Mouse (Mus musculus) CH12.LX (cell line): ENCODE data around the gene Tmem30c. TPM values are rescaled to one million over a fixed set of nuclear protein-coding genes. Genes with fewer than 3 reads are reported as not detected.

Experiments used
- DNase-seq: peaks from one replicate; pipeline ENCODE4 v3.0.0-alpha.2; 2013; ENCODE audit errors: extremely low read depth
- H3K27ac ChIP-seq: 2 replicates; pipeline ENCODE4 v1.5.1; 2012; ENCODE audit warnings: low read depth, mild to moderate bottlenecking, control low read depth, moderate library complexity; ENCODE audit not compliant: insufficient read depth
- H3K27me3 ChIP-seq: replicated peaks from 2 replicates; pipeline ENCODE3; 2012; ENCODE audit warnings: inconsistent platforms
- H3K36me3 ChIP-seq, 2 experiments: replicated peaks in 1 of 2; 2 replicates each; pipeline versions ENCODE3 to v1.6.1; 2012; ENCODE audit warnings: inconsistent platforms in 1 of 2, low read length in 1 of 2, mild to moderate bottlenecking in 1 of 2, mixed read lengths in 1 of 2, moderate library complexity in 1 of 2; ENCODE audit not compliant: control insufficient read depth in 1 of 2, insufficient read depth in 1 of 2
- H3K4me1 ChIP-seq, 2 experiments: 2 replicates each; pipeline ENCODE4 v1.6.1; 2012; ENCODE audit warnings: inconsistent platforms in 1 of 2, moderate library complexity in 1 of 2; ENCODE audit not compliant: insufficient read depth in 2 of 2, control insufficient read depth in 1 of 2
- H3K4me2 ChIP-seq: 2 replicates; pipeline ENCODE4 v1.6.1; 2012; ENCODE audit warnings: low read depth, mild to moderate bottlenecking, control low read depth; ENCODE audit not compliant: poor library complexity, insufficient read depth, severe bottlenecking
- H3K4me3 ChIP-seq, 3 experiments: fragments of 150-350 bp in 1 of 3; sonication (generic) in 1 of 3; replicated peaks in 1 of 3; 2 replicates each; pipeline versions ENCODE3 to v1.5.1; 2011 to 2012; ENCODE audit warnings: low read depth in 2 of 3, low read length in 2 of 3, mild to moderate bottlenecking in 2 of 3, moderate library complexity in 2 of 3, control low read depth in 1 of 3, improper control_type of control experiment in 1 of 3, inconsistent platforms in 1 of 3, mixed read lengths in 1 of 3; ENCODE audit not compliant: poor library complexity in 1 of 3
- H3K79me2 ChIP-seq: replicated peaks from 2 replicates; pipeline ENCODE4 v1.6.1; 2012; ENCODE audit warnings: mild to moderate bottlenecking, moderate library complexity; ENCODE audit not compliant: control insufficient read depth, poor library complexity, insufficient read depth, severe bottlenecking; ENCODE audit errors: extremely low read depth
- H3K9ac ChIP-seq: 2 replicates; pipeline ENCODE4 v1.6.1; 2012; ENCODE audit warnings: low read depth, mild to moderate bottlenecking, control low read depth, moderate library complexity; ENCODE audit not compliant: insufficient read depth
- H3K9me3 ChIP-seq: replicated peaks from 2 replicates; pipeline ENCODE3; 2012; ENCODE audit warnings: low read length, inconsistent platforms, mixed read lengths
- CHD2 ChIP-seq: IDR thresholded peaks from 2 replicates; pipeline ENCODE4 v1.6.1; 2011; ENCODE audit warnings: low read length, improper control_type of control experiment
- E2F4 ChIP-seq: IDR thresholded peaks from 2 replicates; pipeline ENCODE4 v1.6.1; 2011; ENCODE audit warnings: low read depth, low read length, improper control_type of control experiment; ENCODE audit not compliant: insufficient replicate concordance
- EP300 ChIP-seq: IDR thresholded peaks from 2 replicates; pipeline ENCODE4 v1.6.1; 2011; ENCODE audit warnings: low read length, improper control_type of control experiment
- GABPA ChIP-seq: IDR thresholded peaks from 2 replicates; pipeline ENCODE4 v1.6.1; 2012; ENCODE audit warnings: low read depth, low read length, improper control_type of control experiment, inconsistent platforms; ENCODE audit not compliant: insufficient replicate concordance
- HCFC1 ChIP-seq: IDR thresholded peaks from 2 replicates; pipeline ENCODE4 v1.6.1; 2012; ENCODE audit warnings: low read depth, mild to moderate bottlenecking, inconsistent platforms, low read length, improper control_type of control experiment
- IRF4 ChIP-seq: IDR thresholded peaks from 2 replicates; pipeline ENCODE4 v1.6.1; 2014; ENCODE audit warnings: low read depth, mild to moderate bottlenecking, inconsistent platforms, low read length, improper control_type of control experiment
- JUN ChIP-seq: IDR thresholded peaks from 2 replicates; pipeline ENCODE4 v1.6.1; 2011; ENCODE audit warnings: low read depth, mild to moderate bottlenecking, low read length, improper control_type of control experiment, moderate library complexity; ENCODE audit not compliant: insufficient read depth
- JUND ChIP-seq: conservative IDR thresholded peaks from 2 replicates; pipeline ENCODE4 v1.6.1; 2011; ENCODE audit warnings: low read depth, low read length, improper control_type of control experiment
- KAT2A ChIP-seq: IDR thresholded peaks from 2 replicates; pipeline ENCODE4 v1.6.1; 2012; ENCODE audit warnings: low read length, improper control_type of control experiment, inconsistent platforms; ENCODE audit not compliant: insufficient replicate concordance
- MAX ChIP-seq: IDR thresholded peaks from 2 replicates; pipeline ENCODE4 v1.6.1; 2011; ENCODE audit warnings: low read length, improper control_type of control experiment
- MEF2A ChIP-seq: IDR thresholded peaks from 2 replicates; pipeline ENCODE4 v1.6.1; 2014; ENCODE audit warnings: low read depth, mild to moderate bottlenecking, inconsistent platforms, low read length, improper control_type of control experiment, borderline replicate concordance
- MXI1 ChIP-seq: IDR thresholded peaks from 2 replicates; pipeline ENCODE4 v1.6.1; 2011; ENCODE audit warnings: mild to moderate bottlenecking, low read depth, low read length, improper control_type of control experiment
- NELFE ChIP-seq: IDR thresholded peaks from 2 replicates; pipeline ENCODE4 v1.6.1; 2011; ENCODE audit warnings: low read depth, low read length, improper control_type of control experiment
- RCOR1 ChIP-seq: conservative IDR thresholded peaks from 2 replicates; pipeline ENCODE4 v1.6.1; 2012; ENCODE audit warnings: low read depth, mild to moderate bottlenecking, inconsistent platforms, low read length, improper control_type of control experiment
- SMC3 ChIP-seq: IDR thresholded peaks from 2 replicates; pipeline ENCODE4 v1.6.1; 2011; ENCODE audit warnings: low read depth, low read length, improper control_type of control experiment
- UBTF ChIP-seq: IDR thresholded peaks from 2 replicates; pipeline ENCODE4 v1.6.1; 2012; ENCODE audit warnings: low read depth, mild to moderate bottlenecking, inconsistent platforms, low read length, improper control_type of control experiment, moderate library complexity
- USF1 ChIP-seq: IDR thresholded peaks from 2 replicates; pipeline ENCODE4 v1.6.1; 2014; ENCODE audit warnings: low read depth, mild to moderate bottlenecking, inconsistent platforms, low read length, improper control_type of control experiment
- USF2 ChIP-seq: conservative IDR thresholded peaks from 2 replicates; pipeline ENCODE4 v1.6.1; 2011; ENCODE audit warnings: low read depth, low read length, improper control_type of control experiment
- ZKSCAN1 ChIP-seq: IDR thresholded peaks from 2 replicates; pipeline ENCODE4 v1.6.1; 2012; ENCODE audit warnings: low read depth, inconsistent platforms, low read length, improper control_type of control experiment, borderline replicate concordance
- ZMIZ1 ChIP-seq: IDR thresholded peaks from 2 replicates; pipeline ENCODE4 v1.6.1; 2012; ENCODE audit warnings: low read depth, mild to moderate bottlenecking, inconsistent platforms, low read length, improper control_type of control experiment
- dilution Hi-C: fragments of 300-500 bp; cut with MboI; formaldehyde crosslinking; loops from 2 replicates; pipeline ENCODE4 v1.14.3; 2020; ENCODE audit warnings: low sequenced_read_pairs; ENCODE audit not compliant: extremely low pct_unique_long_range_greater_than_20kb, extremely low pct_ligation_motif_present
- in situ Hi-C: fragments of 300-500 bp; cut with MboI; formaldehyde crosslinking; loops from 3 replicates; pipeline ENCODE4 v1.14.3; 2019; ENCODE audit warnings: low sequenced_read_pairs, low pct_ligation_motif_present, low pct_unique_long_range_greater_than_20kb, mixed read lengths
- polyA plus RNA-seq: library from polyadenylated mRNA; unstranded; fragments of >175 nt; gene quantifications from 2 replicates; pipeline ENCODE4 v1.2.1, GENCODE M21; 2012; ENCODE audit warnings: low read depth; ENCODE audit not compliant: insufficient read length
- total RNA-seq, 2 experiments: library from RNA; depleted of rRNA; stranded (reverse); fragments of 300-350 nt in 1 of 2; fragments of >200 nt in 1 of 2; gene quantifications; 2 replicates each; pipeline ENCODE4 v1.2.3; 2012 to 2014

The Tmem30c gene
- not detected in 2 replicates for total RNA-seq (2012; rRNA removed)
- total RNA-seq (2014; rRNA removed): 0.07 TPM in 1 of 2 replicates, not detected in the other
- polyA plus RNA-seq: 0.16 TPM in 2 replicates

DNA sequence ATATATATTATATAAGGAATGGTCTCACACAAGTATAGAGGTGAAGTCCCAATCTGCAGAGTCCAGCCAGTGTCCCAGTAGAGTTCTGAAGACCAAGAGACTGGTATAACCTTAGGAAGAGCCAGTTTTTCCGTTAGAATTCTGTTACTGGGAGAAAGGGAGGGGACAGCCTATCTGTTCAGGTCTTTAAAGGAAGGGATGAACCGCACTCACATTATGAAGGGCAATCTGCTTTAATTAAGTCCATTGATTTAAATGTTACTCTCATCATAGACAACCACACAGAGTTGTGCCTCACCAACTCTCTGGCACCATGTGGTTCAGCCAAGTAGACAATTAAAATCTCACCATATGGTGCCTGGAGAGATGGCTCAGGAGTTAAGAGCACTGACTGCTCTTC is at the start of gene Tmem30c:
Tmem30c (minus strand) TSS at position 101 of the 400 bp plus-strand sequence.
- no peak within 1 kb of the TSS for H3K27ac ChIP-seq
- H3K4me1 ChIP-seq: no peaks in the 10 kb centered on the region
- no peak for DNase-seq
- dilution Hi-C loops: no loop called here
- H3K36me3 ChIP-seq: no peaks in the 10 kb centered on the region
- in situ Hi-C loops: no loop called here
- H3K27me3 ChIP-seq: no peaks in the 10 kb centered on the region
- H3K9ac ChIP-seq: no peak within 1 kb of the TSS
- H3K9me3 ChIP-seq: peaks cover 2% of the 10 kb centered on the region
- no peaks in the 10 kb centered on the region for H3K79me2 ChIP-seq
- TF ChIP-seq E2F4 (no peak), SMC3 (no peak), MXI1 (no peak), KAT2A (no peak), HCFC1 (no peak), UBTF (no peak), USF1 (no peak), JUND (no peak), ZKSCAN1 (no peak), GABPA (no peak), CHD2 (no peak), MEF2A (no peak), MAX (no peak), NELFE (no peak), USF2 (no peak), ZMIZ1 (no peak), EP300 (no peak)
- H3K4me2 ChIP-seq: no peak within 1 kb of the TSS
- no peak within 1 kb of the TSS for H3K4me3 ChIP-seq

DNA sequence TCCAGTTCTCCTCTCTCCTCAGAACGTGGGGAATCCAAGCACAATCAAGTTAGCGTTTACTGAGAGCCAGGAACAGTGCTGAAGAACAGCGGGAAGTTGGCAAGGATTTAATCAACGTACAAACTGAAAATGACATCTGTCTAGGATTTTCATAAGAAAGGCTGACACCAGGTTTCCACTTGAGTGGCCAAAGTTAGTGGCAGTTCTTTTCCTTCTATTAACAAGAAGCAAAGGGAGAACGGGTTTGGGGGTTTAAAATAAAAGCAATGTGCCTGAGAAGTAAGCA is 47.9 kb upstream of the Tmem30c start:
- Histone ChIP-seq H3K9ac (no peak overlapping the region), H3K4me2 (no peak overlapping the region), H3K27me3 (no peaks in the 10 kb centered on the region), H3K27ac (no peak overlapping the region), H3K4me1 (peaks cover 16 to 52% of the 10 kb centered on the region in 2 experiments), H3K9me3 (no peaks in the 10 kb centered on the region), H3K4me3 (no peak overlapping the region), H3K36me3 (peaks cover 0 to 5% of the 10 kb centered on the region in 2 experiments), H3K79me2 (no peaks in the 10 kb centered on the region)
- DNase-seq: no peak
- TF ChIP-seq ZMIZ1 (no peak), RCOR1 (no peak), MAX (no peak), E2F4 (no peak), IRF4 (no peak), JUN (no peak), NELFE (no peak)
- dilution Hi-C loops (no loop called here), in situ Hi-C loops (no loop called here)
